Mouse (Mus musculus) R1 (cell line): ENCODE results near the gene Angptl8.

Experiments used
- DNase-seq: peaks from one replicate; pipeline ENCODE4 v3.0.0-alpha.2; 2018; ENCODE audit warnings: low read depth, low spot score

Angptl8 gene

DNA sequence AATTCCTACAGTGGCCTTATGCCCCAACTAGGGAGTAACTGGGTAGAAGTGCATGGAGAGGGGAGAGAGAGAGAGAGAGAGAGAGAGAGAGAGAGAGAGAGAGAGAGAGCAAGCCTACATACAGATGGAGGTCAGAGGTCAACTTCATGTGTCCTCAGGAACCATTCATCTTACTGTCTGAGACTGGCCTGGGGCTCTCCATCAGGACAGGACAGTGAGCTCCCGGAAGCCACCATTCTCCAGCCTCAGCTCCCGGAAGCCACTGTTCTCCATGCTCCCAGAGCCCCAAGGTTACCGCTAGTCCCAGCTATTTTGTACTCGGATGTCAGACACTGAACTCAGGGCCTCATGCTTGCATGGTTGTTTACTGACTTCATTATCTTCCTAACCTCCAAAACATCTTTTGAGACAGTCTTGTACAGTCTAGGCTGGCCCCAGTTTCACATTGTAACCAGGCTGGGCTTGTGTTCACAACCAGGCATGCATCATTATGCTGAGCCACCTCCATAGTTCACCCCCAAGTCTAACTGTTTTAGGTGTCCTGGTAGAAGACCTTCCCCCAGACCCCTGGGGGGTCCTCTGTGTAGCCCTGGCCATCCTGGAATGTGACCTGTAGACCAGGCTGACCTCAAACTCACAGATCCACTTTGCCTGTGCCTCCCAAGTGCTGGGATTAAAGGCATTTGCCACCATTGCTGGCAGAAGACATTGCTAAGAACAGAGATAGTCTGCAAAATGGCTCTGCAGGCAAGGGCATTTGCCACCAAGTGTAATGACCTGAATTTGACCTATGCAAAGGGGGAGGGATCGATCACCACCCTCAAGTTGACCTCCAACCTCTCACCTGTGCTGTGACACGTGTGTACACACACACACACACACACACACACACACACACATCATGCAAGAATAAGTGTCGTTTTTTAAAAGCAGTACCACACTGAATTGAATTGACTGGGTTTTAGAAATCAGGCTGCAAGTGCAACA, 14.7 kb downstream of the Angptl8 start:
- DNase-seq = peak; percentile 70

DNA sequence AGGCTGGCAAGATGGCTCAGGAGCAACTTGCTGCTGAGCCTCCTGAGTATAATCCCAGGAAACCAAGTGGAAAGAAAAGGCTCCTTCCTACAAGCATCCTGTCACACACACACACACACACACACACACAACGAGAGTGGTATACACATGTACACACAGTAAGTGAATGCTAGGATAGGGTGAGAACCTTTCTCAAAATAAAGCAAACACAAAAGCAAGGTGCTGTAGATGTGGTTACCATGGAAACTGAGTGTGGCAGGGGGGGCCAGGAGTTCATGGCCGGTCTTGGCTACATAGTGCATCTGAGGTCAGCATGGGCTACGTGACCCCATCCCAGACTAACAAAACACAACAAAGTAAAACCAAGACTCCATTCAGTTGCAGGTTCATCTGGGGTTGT, 15.8 kb downstream of the Angptl8 start:
- no peak for DNase-seq

DNA sequence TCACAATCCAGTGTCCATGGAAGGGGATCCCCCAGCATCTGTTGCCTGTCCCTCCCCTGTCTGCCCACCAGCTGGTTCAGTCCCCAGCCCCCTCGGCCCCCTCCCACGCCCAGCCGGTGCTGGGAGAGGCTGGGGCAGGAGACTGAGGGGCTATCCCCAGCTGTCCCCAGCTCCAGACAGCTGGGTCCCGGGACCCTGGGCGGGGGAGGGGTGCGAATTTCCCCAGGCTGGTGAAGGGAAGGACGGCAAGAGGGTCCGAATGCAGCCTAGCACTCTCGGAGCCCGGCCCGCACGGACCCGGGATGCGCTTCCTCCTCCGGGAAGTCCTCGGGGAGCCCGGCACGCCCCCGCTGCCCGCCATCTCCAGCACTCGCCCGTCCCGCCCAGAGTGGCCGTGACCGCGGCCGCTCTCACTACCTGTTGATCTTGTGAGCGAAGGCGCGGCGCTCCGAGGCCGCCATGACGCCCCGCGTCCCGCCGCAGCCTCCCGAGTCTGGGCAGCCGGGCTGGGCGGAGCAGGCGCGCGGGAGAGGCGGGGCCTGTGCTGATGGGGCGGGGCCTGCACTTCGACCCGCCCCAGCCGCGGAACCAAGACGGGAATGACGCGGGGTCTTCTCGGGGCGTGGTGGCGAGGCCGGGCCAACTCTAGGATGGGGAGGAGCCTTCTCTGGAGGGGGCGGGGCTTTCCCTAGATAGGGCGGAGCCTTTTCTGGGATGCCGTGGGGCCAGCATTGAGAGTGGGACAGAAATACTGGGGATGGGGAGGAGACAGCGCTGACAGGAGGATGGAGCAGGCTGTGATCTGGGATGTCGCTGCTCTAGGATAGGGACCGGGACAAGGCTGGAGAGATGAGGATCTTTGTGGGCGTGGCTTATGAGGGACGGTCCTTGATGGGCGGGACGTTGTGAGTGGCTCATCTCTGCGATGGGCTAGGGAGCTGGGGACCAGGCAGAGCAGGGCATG, 17.1 kb downstream of the Angptl8 start, which contains the start of gene Dock6:
Dock6 (minus strand) TSS at position 508 of the 964 bp plus-strand sequence.
- peak; percentile 98 for DNase-seq

DNA sequence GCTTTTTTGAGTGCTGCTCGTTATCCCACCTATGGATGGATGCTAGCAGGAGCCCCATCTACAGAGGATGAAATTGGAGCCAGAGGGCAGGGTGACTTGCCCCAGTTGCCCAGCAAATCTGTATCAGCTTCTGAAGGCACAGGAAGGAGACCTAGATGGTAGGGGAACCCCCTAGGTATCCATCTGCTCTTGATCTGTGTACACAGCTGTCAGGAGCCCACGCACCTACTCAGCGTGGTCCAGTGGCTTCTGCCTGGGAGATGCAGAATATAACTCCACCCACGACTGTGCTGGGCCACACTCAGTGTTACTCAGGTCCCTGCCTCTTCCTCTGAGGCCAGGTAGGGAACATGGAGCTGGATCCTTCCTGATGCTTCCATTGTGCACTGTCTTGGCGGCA, 18.7 kb downstream of the Angptl8 start:
- no peak for DNase-seq

DNA sequence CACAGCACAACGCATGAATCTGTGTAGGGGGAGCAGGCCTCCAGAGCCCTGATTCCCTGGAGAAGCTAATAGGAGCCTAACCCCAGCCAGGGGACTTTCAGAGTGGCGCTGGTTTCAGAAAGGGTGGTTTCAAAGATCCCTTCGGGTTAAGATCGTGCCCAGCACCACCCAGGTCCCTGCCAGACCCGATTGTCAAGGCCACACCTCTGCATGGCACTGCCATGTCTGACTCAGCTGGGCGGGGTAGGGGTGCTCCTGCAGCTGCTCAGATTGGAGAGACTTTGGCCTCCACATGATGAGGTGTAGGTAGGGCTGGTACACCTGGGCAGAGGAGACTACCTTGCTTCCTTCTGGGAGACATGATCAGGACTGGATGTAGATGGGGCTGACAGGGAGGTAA, 19.6 kb downstream of the Angptl8 start:
- DNase-seq = no peak

GRCm38 (mm10) chr9:21857501-21857900, 22.2 kb downstream of the Angptl8 start:
- no peak for DNase-seq

GRCm38 (mm10) chr9:21858084-21858483, 22.8 kb downstream of the Angptl8 start:
- no peak for DNase-seq

GRCm38 (mm10) chr9:21859606-21860005, 24.3 kb downstream of the Angptl8 start:
- DNase-seq = peak; percentile 89

DNA sequence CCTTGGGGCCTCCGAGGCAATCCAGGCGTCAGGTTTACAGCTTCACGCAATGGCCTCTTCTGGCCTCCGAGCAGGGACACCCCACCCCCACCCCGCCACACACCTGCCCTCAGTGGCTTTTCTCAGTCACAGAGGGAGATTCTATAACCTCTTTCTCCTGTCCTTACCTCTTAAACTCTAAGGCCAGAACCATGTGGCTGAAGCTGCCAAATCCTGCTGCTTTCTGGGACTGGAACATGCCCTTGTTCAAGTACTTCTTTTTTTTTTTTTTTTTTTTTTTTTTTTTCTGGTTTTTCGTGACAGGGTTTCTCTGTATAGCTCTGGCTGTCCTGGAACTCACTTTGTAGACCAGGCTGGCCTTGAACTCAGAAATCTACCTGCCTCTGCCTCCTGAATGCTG, 25.0 kb downstream of the Angptl8 start:
- peak; percentile 55 for DNase-seq

GRCm38 (mm10) chr9:21862181-21862580, 26.9 kb downstream of the Angptl8 start:
- peak; percentile 94 for DNase-seq

DNA sequence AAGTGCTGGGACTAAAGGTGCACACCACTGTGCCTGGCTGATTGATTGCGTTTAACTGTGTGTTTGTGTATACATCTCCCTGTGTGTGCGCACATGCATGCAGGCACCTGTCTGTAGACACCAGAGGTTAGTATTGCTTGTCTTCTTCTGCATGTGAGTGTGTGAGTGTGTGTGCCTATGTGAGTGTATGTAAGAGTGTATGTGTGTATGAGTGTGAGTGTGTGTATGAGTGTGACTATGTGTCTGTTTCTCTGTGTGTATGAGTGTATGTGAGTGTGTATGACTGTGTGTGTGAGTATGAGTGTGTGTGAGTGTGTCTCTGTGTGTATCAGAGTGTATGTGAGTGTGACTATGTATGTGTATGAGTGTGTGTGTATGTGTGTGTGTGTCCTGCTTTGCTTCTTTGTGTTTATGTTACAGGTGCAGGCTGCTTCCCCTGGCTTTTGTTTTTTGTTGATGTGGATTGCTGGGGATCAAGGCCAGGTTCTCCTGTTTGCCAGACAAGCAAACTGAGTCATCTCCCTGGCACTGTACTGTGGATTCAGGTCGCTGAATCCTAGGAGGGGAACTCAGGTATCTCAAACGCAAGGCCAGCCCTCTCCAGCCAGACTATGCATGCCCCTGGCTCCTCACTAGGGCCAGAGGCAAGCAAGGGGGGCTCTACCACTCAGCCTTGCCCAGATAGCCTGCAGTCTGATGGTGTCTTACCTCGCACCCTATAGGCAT, 30.5 kb downstream of the Angptl8 start:
- no peak for DNase-seq

GRCm38 (mm10) chr9:21866641-21867040, 31.3 kb downstream of the Angptl8 start:
- peak; percentile 81 for DNase-seq

DNA sequence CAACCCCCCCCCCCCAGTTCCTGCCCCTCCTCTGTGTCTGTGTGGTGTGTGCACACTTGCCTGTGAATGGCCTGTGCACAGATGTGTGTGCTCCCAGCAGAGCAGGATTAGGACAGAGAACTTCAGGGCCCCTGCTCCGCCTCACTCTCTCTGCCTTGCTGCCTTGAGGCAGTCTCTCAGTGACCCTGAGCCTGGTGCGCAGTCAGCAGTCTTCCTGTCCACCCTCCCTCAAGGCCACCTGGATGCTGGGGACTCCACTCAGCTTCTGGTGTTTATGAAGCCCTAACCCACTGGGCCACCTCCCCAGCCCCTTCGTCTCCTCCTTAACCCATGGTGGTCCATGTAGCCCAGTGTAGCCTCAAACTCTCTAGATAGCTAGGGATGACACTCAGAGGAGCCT, 32.4 kb downstream of the Angptl8 start:
- no peak for DNase-seq

- peak; percentile 75 for DNase-seq
These were observed 34.0 kb downstream of the Angptl8 start for GRCm38 (mm10) chr9:21869290-21869689.

GRCm38 (mm10) chr9:21870879-21871524, 35.7 kb downstream of the Angptl8 start:
- peak; percentile 80 for DNase-seq

- no peak for DNase-seq
These were observed 36.9 kb downstream of the Angptl8 start for GRCm38 (mm10) chr9:21872204-21872603.

GRCm38 (mm10) chr9:21876601-21877000, 41.3 kb downstream of the Angptl8 start:
- DNase-seq = peak; percentile 72
